Mouse (Mus musculus) brown adipose tissue, adult 24 weeks (tissue): ENCODE results near the gene Mylk. TPM values are rescaled to one million over a fixed set of nuclear protein-coding genes. Genes with fewer than 3 reads are reported as not detected.
"Not testable (repeated sequence)": the region's sequence is repeated elsewhere in the genome, so short reads cannot be mapped to it uniquely, and the experiment has no call there.

Experiments
- H3K27ac ChIP-seq: fragments of 200-500 bp; replicated peaks from 2 replicates; pipeline ENCODE4 v1.5.1; 2012; ENCODE audit warnings: low read depth, mild to moderate bottlenecking, low read length
- H3K4me1 ChIP-seq: fragments of 200-500 bp; 2 replicates; pipeline ENCODE4 v1.6.1; 2012; ENCODE audit warnings: low read length, mixed read lengths; ENCODE audit not compliant: control insufficient read depth, insufficient read depth, insufficient read length
- H3K4me3 ChIP-seq: fragments of 200-500 bp; 2 replicates; pipeline ENCODE4 v1.5.1; 2012; ENCODE audit warnings: low read depth, mild to moderate bottlenecking, low read length, moderate library complexity; ENCODE audit not compliant: insufficient read depth
- polyA plus RNA-seq: library from polyadenylated mRNA; stranded (reverse); fragments of >200 nt; gene quantifications from 2 replicates; pipeline ENCODE4 v1.2.4, GENCODE M21; 2012; ENCODE audit not compliant: missing spikeins, insufficient read depth, insufficient read length

The Mylk gene
- polyA plus RNA-seq, 1 experiment: 26.4 TPM

DNA sequence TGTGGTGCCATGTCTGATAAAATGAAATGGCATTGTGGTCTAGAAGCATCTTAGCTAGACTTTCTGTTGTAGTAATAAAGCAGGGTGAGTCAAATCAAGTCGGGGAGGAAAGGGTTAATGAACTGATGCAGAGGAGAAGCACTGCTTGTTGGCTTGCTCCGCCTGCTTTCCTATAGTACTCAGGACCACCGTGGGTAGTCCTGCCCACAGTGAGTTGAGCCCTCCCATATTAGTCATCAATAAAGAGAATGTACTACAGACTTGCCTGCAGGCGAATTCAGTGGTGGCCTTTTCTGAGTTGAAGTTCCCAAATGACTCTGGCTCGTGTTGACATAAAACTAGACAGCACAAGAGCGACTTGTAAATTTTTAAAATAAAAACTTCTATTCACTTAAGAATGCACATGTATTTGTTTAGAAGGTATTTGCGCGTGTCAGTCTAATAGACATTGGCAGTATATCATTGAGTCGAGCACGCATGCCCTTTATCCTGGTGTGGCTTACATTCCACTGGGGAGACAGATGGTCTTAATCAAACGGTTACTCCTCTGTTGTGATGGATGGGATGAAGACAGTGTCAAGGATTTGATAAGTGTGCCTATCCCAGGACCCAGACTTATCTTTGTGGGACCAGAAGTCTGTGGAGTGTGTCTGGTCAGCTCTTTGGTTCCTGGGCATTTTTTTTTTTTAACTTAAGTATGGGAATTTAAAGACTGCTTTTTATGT is 59.4 kb downstream of the Mylk start:
- no peak overlapping the region for H3K4me3 ChIP-seq

DNA sequence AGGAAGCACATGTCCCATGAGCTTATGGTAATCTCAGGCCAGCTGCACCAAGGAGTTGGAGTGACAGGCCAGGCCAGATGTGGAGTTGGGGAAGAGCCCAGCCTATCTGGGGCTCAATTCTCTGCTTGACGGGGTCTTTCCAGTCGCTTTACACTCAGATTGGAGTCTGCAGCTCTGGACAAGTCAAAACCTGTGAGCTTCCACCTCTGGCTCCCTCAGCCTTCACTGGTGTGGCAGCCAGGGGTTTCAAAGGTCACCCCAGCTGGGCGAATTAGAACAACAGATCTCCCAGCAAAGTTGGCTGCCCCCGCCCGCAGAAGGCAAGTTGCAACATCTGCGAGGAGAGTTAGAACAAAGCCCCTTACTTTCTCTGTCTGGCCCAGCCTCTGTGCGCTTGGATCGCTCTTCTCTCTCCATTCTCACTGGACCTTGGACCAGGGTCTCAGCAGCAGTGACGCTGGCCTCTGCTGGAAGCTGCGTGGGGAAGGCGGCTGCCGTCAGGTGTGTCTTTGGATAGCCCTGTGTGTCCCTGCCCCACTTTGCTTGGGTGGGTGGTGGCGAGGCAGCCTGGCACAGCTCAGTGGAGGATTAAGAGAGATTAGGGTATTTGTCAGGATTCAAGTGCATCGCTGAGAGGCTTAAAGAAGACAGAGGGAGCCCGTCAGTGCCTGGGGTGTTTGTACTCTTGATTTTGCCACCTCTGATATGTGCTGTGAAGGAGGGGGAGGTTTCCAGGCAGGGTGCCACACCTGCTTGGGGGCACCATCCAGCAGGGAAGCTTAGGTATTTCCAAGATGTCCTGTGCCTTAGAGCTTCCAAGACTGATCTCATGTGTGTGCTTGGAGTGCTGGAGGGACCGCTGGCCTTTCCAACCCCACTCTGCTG is 62.1 kb downstream of the Mylk start:
- H3K4me1 ChIP-seq: peaks cover 3% of the 10 kb centered on the region; the same call in 1 of the 2 replicates
- no peak overlapping the region for H3K4me3 ChIP-seq
- H3K27ac ChIP-seq: no peak overlapping the region

More for the DNA sequence above, 59.4 kb downstream of the Mylk start:
- Histone ChIP-seq H3K27ac (no peak overlapping the region), H3K4me1 (peaks cover 3% of the 10 kb centered on the region; the same call in 1 of the 2 replicates)

DNA sequence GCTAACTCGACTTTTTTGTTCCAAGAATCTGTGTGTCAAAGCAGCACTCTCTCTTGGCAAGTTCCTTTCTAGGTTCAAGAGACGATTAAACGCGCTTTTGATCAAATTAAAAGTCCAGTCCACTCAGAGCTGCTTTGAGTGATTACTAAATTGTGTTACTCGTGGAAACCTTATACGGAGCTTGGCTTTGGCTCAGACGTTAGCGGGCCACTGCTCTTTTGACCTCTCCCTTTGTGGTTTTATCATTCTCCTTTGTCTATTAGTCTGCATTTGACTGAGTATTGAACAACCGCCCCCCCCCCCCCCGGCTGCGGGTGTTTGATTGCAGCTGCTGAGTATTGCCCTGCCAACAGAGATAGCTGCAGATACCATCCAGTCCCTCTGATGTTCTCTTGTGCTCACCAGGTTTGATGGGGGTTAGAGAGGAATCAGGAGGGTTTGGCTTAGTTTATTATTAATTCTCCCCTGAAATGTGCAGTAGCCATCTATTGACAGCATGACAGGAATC is 62.8 kb downstream of the Mylk start:
- Histone ChIP-seq H3K4me1 (peaks cover 3% of the 10 kb centered on the region; the same call in 1 of the 2 replicates), H3K27ac (no peak overlapping the region), H3K4me3 (no peak overlapping the region)

DNA sequence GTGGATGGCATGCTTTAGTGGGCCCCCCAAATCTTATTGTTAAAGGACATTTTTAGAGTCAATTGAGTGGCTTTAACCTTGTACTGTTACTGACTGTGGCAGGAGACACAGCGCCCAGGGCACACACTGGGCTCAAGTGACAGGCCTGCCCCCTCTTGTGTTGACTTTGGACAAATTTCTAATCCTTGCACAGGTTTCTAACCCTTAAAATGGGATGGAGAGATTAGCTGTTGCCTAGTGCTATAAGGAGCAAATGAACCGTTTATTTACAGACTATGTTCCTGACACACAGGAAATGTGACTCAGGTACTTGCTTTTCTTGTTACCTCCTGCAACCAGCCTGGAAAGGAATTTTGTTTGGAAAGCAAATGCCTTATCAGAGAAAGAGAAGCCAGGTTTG is 67.2 kb downstream of the Mylk start:
- no peak overlapping the region for H3K4me3 ChIP-seq
- no peaks in the 10 kb centered on the region; the same call in 1 of the 2 replicates for H3K4me1 ChIP-seq
- H3K27ac ChIP-seq: no peak overlapping the region

DNA sequence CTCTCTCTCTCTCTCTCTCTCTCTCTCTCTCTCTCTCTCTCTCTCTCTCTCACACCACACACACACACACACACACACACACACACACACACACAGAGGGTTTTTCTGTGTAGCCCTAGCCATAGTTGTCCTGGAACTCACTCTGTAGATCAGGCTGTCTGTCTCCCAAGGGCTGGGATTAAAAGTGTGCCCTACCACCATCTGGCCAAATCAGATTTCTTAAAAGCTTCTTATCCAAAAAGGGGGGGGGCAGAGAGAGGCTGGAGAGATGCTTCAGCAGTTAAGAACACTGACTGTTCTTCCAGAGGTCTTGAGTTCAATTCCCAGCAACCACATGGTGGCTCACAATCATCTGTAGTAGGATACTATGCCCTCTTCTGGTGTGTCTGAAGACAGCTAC is 68.2 kb downstream of the Mylk start:
- not testable (repeated sequence) for H3K4me3 ChIP-seq, H3K4me1 ChIP-seq, H3K27ac ChIP-seq

DNA sequence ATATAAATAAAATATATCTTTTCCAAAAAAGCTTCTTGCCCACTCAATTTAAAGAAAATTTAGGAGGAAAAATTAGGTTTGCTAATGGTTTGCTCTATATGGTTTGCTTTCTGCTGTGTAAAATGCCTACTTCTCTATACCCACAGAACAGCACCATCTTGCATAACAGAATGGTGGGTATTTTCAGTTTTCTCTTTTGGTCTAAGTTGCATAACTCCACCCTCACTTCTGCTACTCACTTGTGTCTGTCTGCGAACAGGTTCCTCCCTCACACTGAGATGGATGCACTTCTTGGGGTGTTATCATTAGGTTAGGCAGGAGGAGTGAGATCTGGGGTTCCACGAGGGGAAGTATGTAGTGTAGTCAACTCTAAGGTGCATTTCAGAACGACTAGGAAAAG is 68.6 kb downstream of the Mylk start:
- H3K4me3 ChIP-seq: no peak overlapping the region
- H3K27ac ChIP-seq: no peak overlapping the region
- H3K4me1 ChIP-seq: no peaks in the 10 kb centered on the region

DNA sequence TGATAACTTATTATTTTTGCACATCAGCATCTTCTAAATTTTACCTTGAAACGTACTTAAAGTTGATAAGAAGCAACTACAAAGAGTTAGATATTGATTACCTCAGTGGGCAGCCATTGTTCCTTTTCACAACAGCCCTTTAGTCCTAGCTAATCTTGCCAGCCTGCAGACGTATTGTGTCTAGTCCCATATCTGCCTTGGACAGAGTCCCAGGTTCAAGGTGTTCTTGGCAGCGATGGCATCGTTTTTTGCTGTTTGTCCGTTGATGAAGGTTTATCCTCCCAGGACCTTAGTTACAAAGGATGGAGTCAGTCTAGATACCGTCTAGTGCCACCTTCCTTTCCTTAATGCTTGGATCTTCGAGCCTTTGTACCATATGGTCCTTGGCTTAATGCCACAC is 69.6 kb downstream of the Mylk start:
- Histone ChIP-seq H3K27ac (no peak overlapping the region), H3K4me3 (no peak overlapping the region), H3K4me1 (no peaks in the 10 kb centered on the region)

DNA sequence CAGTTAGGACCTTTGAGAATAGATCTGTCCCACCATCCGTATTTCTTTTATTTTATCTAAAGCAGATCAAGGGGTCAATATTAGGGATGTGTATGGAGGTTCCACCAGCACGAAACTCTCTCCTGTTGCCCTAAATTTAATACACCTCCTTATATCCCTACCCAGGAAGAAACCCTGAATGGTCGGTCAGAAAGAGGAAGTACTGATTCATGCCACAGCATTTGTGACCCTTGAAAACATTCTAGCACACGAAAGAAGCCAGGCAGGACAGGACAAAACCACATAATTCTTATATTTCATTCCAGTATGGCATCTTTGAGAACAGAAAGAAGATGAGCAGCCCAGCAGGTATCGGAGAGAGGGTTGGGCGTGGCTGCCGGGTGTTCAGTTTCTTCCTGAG is 71.5 kb downstream of the Mylk start:
- H3K4me3 ChIP-seq: no peak overlapping the region
- no peaks in the 10 kb centered on the region for H3K4me1 ChIP-seq
- no peak overlapping the region for H3K27ac ChIP-seq

DNA sequence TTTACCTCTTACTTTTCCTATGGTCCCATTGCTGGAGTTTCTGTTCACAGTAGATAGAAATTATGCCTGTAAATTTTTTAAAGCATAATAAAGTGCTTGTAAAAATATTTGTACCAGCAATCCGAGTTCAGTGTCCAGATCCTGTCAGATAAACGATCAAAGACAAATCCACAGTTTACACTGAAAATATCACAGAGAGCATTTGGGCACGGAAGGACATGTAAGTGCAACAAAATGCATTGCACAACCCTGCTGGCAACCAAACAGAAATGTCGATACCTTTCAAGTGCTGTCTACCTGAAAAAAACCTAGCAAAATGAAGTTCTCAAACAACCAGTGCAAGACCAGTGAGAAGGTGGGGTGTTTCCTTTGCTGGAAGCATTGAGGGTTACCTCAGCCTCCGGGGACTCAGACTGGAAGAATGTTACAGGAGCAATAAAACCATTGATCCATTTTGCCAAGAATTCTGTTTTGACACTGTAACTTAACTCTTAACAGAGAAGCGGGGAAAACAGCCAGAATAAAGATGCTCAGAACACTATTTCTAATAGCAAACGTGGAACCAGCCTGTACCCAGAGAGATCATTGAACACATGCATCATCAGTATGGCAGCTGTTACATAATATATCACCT is 80.2 kb downstream of the Mylk start:
- Histone ChIP-seq H3K27ac (no peak overlapping the region), H3K4me3 (no peak overlapping the region), H3K4me1 (no peaks in the 10 kb centered on the region)

DNA sequence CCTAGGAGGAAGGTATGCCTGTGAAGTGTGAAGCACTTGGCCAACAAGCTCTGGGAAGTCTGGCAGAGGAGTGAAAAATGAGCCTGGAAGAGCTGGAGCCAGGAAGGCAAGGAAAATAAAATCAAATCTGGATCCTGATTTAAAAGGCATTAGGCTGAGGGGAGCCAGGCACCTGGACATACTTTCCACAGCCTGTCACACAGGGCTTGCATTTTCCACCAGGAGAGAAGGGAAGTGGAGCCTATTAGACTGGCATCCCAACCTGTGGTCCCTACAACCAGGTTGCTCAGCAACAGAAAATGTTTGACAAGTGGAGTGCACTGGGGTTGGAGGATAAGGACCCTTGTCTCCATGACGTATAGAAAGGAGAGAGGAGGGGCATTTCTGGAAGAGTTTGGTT is 89.5 kb downstream of the Mylk start:
- Histone ChIP-seq H3K4me3 (no peak overlapping the region), H3K27ac (no peak overlapping the region), H3K4me1 (no peaks in the 10 kb centered on the region)

DNA sequence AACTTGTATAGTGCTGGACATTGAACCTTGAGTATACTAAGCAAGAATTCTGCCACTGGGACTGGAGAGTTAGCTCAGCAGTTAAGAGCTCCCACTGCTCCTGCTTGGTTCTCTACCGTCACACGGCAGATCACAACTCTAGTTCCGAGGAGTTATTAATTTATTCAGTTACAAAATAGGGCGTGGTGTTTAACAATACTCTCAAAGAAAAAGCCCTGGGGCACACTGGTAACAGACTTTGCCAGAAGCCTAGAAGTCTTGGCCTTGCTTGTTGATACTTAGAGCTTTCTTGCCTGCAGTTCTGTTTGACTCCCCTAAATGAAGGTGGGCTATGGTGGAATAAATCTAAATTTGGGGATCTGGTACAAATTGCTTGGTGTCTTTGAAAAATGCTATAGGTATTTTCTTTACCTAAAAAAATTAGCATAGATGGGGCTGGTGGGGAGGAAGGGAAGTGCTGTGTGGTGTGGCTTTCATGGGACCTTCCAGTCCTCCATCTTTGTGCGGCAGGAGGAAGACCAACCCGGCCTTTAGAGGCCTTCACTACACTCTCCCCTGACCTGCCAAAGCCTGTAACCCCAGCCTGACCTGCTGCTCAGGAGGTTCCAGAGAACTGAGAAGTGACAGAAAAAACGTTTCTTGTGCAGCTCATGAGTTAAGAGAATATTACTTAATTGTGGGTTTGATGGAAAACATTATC is 94.1 kb downstream of the Mylk start:
- Histone ChIP-seq H3K27ac (no peak overlapping the region), H3K4me3 (no peak overlapping the region), H3K4me1 (no peaks in the 10 kb centered on the region)

DNA sequence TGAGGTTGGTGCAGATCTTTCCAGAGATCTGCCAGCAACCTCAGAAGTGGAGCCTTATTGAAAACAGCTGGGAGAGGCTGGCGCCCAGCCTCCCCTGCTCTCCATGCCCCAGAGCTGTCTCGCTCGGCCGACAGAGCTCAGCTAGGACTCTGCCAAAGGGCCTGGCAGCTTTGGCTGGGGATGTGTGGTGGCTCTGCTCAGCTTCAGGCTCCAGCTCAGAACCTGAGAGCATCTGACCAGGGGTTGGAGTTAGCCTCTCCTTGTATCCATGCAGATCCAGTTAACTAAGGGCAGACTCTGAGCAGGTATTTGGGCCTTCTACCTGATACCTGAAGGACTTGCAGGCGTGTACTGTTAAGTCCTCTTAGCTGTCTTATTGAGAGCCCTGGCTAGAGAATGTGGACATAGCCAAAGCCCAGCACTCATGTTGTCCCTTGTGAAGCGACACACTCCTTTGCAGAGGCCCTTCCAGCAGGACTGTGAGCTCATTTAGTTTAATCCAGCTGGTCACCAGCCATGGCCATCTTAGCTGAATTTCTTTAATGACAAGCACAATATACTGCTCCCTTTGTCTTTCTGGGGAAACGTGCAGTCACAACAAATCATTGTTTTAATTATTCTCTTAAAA is 94.8 kb downstream of the Mylk start:
- Histone ChIP-seq H3K27ac (no peak overlapping the region), H3K4me1 (no peaks in the 10 kb centered on the region), H3K4me3 (no peak overlapping the region)

DNA sequence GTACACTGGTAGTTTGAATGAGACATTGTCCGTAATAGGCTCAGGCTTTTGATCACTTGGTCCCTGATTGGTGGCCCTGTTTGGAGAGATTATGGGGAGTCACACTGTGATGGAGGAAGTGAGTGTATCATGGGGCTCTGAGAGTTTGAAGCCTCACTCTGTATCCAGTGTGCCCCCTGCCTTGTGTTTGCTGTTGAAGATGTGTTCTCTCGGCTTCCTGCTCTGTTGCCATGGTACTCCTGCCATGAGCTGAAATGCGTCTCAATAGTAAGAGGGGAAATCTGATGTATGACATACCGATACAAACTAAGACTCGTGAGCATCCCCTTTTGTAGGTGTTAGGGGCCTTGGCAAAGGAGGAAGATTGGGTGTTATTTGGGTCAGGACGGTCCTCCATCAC is 99.8 kb downstream of the Mylk start:
- no peaks in the 10 kb centered on the region for H3K4me1 ChIP-seq
- no peak overlapping the region for H3K27ac ChIP-seq
- no peak overlapping the region for H3K4me3 ChIP-seq

DNA sequence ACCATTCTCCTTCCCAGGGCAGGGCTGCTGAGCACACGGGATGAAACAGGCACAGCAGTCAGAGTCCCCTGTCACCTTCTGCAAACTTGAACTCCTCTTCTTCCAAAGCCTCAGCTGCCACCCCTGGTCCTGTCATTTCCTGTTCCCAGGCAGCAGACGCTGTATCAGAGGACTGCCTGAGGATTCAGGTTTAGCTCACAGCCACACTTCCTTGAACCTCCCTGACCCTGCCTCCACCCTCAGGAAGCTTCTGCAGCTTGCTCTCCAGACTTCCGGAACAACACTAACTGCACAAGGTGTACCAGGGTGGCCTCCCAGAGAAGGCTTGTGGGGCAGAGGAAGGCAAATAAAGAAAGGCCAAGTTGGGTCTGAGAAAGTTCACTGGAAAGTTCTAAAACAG is 102.6 kb downstream of the Mylk start:
- H3K4me3 ChIP-seq: no peak overlapping the region
- H3K27ac ChIP-seq: no peak overlapping the region
- no peaks in the 10 kb centered on the region for H3K4me1 ChIP-seq
